Mouse (Mus musculus): Measurements from ENCODE around the gene Lpar6. TPM values are rescaled to one million over a fixed set of nuclear protein-coding genes. Genes with fewer than 3 reads are reported as not detected.

The Lpar6 gene
- polyA plus RNA-seq, 1 experiment: 10.0 TPM

DNA sequence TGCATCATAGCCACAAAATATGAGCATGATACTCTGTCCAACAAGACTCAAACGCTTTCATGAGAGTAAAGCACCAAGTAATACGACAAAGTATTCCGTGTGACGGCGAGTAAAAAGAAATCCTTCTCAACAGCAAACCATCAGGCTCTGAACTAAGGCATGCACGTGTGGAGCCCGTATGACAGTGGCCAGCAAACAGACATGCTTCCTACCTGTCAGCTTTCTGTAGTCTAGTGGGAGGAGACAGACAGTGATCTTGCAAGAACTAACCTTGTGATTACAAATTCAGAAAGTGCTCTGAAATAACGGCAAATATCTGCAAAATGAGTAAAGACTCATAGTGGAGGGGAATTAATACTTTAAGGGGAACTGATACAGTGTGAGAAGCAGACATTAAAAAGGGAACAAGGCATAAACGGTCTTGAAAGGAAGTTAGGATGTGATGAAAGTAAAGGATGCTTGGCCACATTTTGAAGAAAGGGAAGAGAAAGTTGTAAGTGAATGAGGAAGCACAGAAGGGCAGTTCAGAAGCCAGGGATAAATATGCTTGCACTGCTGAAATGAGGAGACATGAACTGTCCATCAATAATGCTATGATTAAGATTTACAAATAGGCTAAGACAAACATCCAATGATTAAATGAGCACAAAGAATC lies 15.3 kb upstream of the Lpar6 start:
- Histone ChIP-seq H3K4me3 (replicated peaks; ENCODE audit: control insufficient read depth, low read depth, low read length) (no peak overlapping the region), H3K27ac (ENCODE audit: control insufficient read depth, insufficient read depth, low read depth, low read length, poor library complexity) (peak overlapping the region; percentile 59; the same call in 1 of the 2 replicates), H3K4me1 (ENCODE audit: control insufficient read depth, insufficient read depth, low read length) (no peaks in the 10 kb centered on the region; the same call in 1 of the 2 replicates)
- WGBS: 37% methylated on average over 9 of the region's 9 CpGs
- no peak for TF ChIP-seq CTCF (IDR thresholded peaks at IDR 0.05; ENCODE audit: control insufficient read depth, insufficient read depth, low read length)
- TF ChIP-seq POLR2A (IDR thresholded peaks at IDR 0.05; ENCODE audit: borderline replicate concordance, control insufficient read depth, low read depth, low read length): no peak

DNA sequence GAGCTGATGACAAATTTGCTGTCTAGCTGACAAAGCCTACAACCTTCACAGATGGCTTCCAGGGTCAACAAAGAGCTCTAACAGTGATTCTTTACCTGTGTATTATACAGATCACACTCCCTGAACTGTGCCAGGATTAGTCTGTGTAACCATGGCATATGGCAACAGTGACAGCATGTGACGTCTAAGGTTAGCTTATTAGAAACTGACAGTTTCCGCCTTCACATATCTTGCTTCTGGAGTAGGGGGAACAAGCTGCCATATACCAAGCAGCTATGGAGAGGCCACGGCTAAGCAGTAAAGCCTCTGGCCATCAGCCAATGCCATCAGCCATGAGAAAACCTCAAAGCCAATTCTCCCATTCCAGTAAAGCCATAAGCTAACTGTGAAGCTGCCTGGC lies 11.3 kb upstream of the Lpar6 start:
- 82% methylated on average over 3 of the region's 3 CpGs for WGBS
- no peak overlapping the region for H3K4me3 ChIP-seq (replicated peaks; ENCODE audit: control insufficient read depth, low read depth, low read length)

GRCm38 (mm10) chr14:73226849-73227248 lies 10.8 kb upstream of the Lpar6 start:
- no peak for TF ChIP-seq POLR2A (IDR thresholded peaks at IDR 0.05; ENCODE audit: borderline replicate concordance, control insufficient read depth, low read depth, low read length)
- TF ChIP-seq CTCF (IDR thresholded peaks at IDR 0.05; ENCODE audit: control insufficient read depth, insufficient read depth, low read length): no peak
- H3K27ac ChIP-seq (ENCODE audit: control insufficient read depth, insufficient read depth, low read depth, low read length, poor library complexity): no peak overlapping the region
- 13% methylated on average over 1 of the region's 1 CpGs for WGBS
- H3K4me3 ChIP-seq (replicated peaks; ENCODE audit: control insufficient read depth, low read depth, low read length): no peak overlapping the region
- no peaks in the 10 kb centered on the region; the same call in 1 of the 2 replicates for H3K4me1 ChIP-seq (ENCODE audit: control insufficient read depth, insufficient read depth, low read length)

More for the DNA sequence above, 11.3 kb upstream of the Lpar6 start:
- H3K4me1 ChIP-seq (ENCODE audit: control insufficient read depth, insufficient read depth, low read length): no peaks in the 10 kb centered on the region; the same call in 1 of the 2 replicates
- H3K27ac ChIP-seq (ENCODE audit: control insufficient read depth, insufficient read depth, low read depth, low read length, poor library complexity): no peak overlapping the region
- no peak for TF ChIP-seq POLR2A (IDR thresholded peaks at IDR 0.05; ENCODE audit: borderline replicate concordance, control insufficient read depth, low read depth, low read length)
- TF ChIP-seq CTCF (IDR thresholded peaks at IDR 0.05; ENCODE audit: control insufficient read depth, insufficient read depth, low read length): no peak

GRCm38 (mm10) chr14:73231286-73231982 lies 6.3 kb upstream of the Lpar6 start:
- Histone ChIP-seq H3K27ac (ENCODE audit: control insufficient read depth, insufficient read depth, low read depth, low read length, poor library complexity) (no peak overlapping the region), H3K4me3 (replicated peaks; ENCODE audit: control insufficient read depth, low read depth, low read length) (no peak overlapping the region), H3K4me1 (ENCODE audit: control insufficient read depth, insufficient read depth, low read length) (no peaks in the 10 kb centered on the region; the same call in 1 of the 2 replicates)
- TF ChIP-seq POLR2A (IDR thresholded peaks at IDR 0.05; ENCODE audit: borderline replicate concordance, control insufficient read depth, low read depth, low read length) (no peak), CTCF (IDR thresholded peaks at IDR 0.05; ENCODE audit: control insufficient read depth, insufficient read depth, low read length) (no peak)
- 77% methylated on average over 5 of the region's 5 CpGs for WGBS

DNA sequence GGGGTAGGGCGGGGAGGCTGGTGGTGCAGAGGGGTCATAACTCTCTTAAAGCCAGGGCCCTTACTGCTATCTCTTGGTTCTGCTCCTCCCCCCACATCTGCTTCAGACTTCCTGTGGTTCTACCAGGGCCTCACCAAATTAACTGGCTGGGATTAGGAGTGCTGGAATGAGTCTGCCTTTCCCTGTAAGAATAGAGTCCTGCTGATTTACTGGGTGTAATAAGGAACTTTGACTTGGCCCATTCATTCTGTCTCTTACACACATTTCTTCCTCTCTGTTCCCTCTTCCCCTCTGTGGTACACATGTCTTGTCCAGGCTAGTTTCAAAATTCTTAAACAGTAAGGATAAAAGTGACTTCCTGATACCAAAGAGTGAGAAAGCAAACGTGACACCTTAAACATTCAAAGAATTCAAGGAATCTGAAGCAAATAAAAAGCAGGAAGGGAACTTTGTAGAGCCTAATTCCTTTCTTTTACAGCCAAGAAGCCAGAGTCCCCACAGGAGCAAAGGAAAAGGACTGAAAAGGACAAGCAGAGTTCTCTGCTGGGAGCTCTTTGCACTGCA lies 3.1 kb upstream of the Lpar6 start:
- 36% methylated on average over 2 of the region's 2 CpGs for WGBS

DNA sequence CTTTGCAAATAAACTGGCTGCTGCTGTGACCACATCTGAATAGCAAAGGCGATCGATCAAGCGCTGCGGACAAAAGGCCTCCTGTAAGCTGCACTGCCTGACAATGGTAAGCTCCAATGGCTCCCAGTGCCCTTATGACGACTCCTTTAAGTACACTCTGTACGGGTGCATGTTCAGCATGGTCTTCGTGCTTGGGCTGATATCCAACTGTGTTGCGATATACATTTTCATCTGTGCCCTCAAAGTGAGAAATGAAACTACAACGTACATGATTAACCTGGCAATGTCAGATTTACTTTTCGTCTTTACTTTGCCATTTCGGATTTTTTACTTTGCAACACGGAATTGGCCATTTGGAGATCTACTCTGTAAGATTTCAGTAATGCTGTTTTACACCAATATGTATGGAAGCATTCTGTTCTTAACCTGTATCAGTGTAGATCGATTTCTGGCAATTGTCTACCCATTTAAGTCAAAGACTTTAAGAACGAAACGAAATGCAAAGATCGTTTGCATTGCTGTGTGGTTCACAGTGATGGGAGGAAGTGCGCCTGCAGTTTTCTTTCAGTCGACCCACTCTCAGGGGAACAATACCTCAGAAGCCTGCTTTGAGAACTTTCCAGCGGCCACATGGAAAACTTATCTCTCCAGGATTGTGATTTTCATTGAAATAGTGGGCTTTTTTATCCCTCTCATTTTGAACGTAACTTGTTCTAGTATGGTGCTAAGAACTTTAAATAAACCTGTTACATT lies 979 bp downstream of the Lpar6 start:
- Histone ChIP-seq H3K4me3 (replicated peaks; ENCODE audit: control insufficient read depth, low read depth, low read length) (peak overlapping the region; percentile 70), H3K27ac (ENCODE audit: control insufficient read depth, insufficient read depth, low read depth, low read length, poor library complexity) (peak overlapping the region; percentile 62), H3K4me1 (ENCODE audit: control insufficient read depth, insufficient read depth, low read length) (no peaks in the 10 kb centered on the region; the same call in 1 of the 2 replicates)
- TF ChIP-seq POLR2A (IDR thresholded peaks at IDR 0.05; ENCODE audit: borderline replicate concordance, control insufficient read depth, low read depth, low read length): no peak
- no peak for TF ChIP-seq CTCF (IDR thresholded peaks at IDR 0.05; ENCODE audit: control insufficient read depth, insufficient read depth, low read length)
- under 1% methylated on average over 20 of the region's 20 CpGs for WGBS

More for the DNA sequence above, 3.1 kb upstream of the Lpar6 start:
- Histone ChIP-seq H3K27ac (ENCODE audit: control insufficient read depth, insufficient read depth, low read depth, low read length, poor library complexity) (no peak overlapping the region), H3K4me3 (replicated peaks; ENCODE audit: control insufficient read depth, low read depth, low read length) (no peak overlapping the region), H3K4me1 (ENCODE audit: control insufficient read depth, insufficient read depth, low read length) (no peaks in the 10 kb centered on the region; the same call in 1 of the 2 replicates)
- TF ChIP-seq POLR2A (IDR thresholded peaks at IDR 0.05; ENCODE audit: borderline replicate concordance, control insufficient read depth, low read depth, low read length) (no peak), CTCF (IDR thresholded peaks at IDR 0.05; ENCODE audit: control insufficient read depth, insufficient read depth, low read length) (no peak)

DNA sequence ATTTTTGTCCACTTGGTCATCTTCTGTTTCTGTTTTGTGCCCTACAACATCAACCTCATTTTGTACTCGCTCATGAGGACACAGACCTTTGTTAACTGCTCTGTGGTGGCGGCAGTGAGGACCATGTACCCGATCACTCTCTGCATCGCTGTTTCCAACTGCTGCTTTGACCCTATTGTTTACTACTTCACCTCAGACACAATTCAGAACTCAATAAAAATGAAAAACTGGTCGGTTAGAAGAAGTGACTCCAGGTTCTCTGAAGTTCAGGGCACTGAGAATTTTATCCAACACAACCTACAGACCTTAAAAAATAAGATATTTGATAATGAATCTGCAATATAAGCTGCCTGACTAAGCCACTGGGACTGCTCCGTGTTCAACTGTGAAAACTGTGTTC lies 1.6 kb downstream of the Lpar6 start:
- WGBS: 0% methylated on average over 6 of the region's 6 CpGs
- Histone ChIP-seq H3K4me1 (ENCODE audit: control insufficient read depth, insufficient read depth, low read length) (no peaks in the 10 kb centered on the region; the same call in 1 of the 2 replicates), H3K4me3 (replicated peaks; ENCODE audit: control insufficient read depth, low read depth, low read length) (peak overlapping the region; percentile 70), H3K27ac (ENCODE audit: control insufficient read depth, insufficient read depth, low read depth, low read length, poor library complexity) (peak overlapping the region; percentile 13; the same call in 1 of the 2 replicates)
- TF ChIP-seq CTCF (IDR thresholded peaks at IDR 0.05; ENCODE audit: control insufficient read depth, insufficient read depth, low read length) (no peak), POLR2A (IDR thresholded peaks at IDR 0.05; ENCODE audit: borderline replicate concordance, control insufficient read depth, low read depth, low read length) (no peak)

Data from bone marrow, adult 2 months (tissue).